Mouse (Mus musculus): ENCODE measurements at regions not wholly inside any gene's neighbourhood (a gene's known extent, or its start where the extent isn't known, plus 50 kb on each side); places are given as distances from the start of the nearest gene placed in this dataset.

- H3K4me3 ChIP-seq (replicated peaks; ENCODE audit: low read length), result no peak overlapping the region
Observed at GRCm38 (mm10) chr11:71410582-71410981, 180.0 kb upstream of the Nlrp1b start.

DNA sequence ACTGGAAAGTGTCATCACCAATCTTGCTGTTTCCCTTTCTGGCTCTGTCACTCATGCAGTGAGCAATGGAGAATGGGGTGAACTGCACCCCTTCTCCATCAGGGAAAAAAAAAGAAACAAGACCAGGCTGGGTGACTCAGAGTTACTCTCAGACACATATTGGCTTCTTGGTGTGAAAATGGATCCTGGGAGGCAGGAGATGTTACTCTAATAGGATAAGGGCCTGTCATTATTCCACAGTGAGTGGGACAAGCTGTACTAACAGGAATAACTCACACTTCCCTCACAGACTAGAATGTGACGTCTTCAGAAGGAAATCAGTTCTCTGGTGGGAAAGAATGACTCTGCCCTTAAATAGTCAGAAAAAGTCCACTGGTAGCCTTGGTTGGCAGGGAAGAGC is 181.4 kb upstream of the Nlrp1b start:
- Histone ChIP-seq H3K27me3 (ENCODE audit: control insufficient read depth, insufficient read depth, low read length) (no peaks in the 10 kb centered on the region), H3K4me2 (replicated peaks; ENCODE audit: low read depth, low read length, severe bottlenecking) (no peak overlapping the region), H3K4me3 (replicated peaks; ENCODE audit: low read length) (no peak overlapping the region), H3K9me3 (ENCODE audit: control insufficient read depth, low read length) (no peaks in the 10 kb centered on the region), H3K27ac (replicated peaks; ENCODE audit: low read depth, low read length) (no peak overlapping the region), H3K4me1 (ENCODE audit: control insufficient read depth, insufficient read depth, low read length) (no peaks in the 10 kb centered on the region), H3K36me3 (ENCODE audit: control insufficient read depth, insufficient read depth, low read length) (no peaks in the 10 kb centered on the region), H3K9ac (ENCODE audit: low read depth, low read length, severe bottlenecking) (no peak overlapping the region)
- ATAC-seq (ENCODE audit: low FRiP score, low read depth), result no peak
- DNase-seq (ENCODE audit: low spot score), result no peak
- no peak for TF ChIP-seq POLR2A (IDR thresholded peaks at IDR 0.05; ENCODE audit: borderline replicate concordance, extremely low read depth, insufficient read depth, insufficient read length)
- 85% methylated on average over 1 of the region's 1 CpGs for WGBS

More at GRCm38 (mm10) chr11:71410582-71410981, 180.0 kb upstream of the Nlrp1b start:
- no peak for TF ChIP-seq POLR2A (IDR thresholded peaks at IDR 0.05; ENCODE audit: borderline replicate concordance, extremely low read depth, insufficient read depth, insufficient read length)
- Histone ChIP-seq H3K4me2 (replicated peaks; ENCODE audit: low read depth, low read length, severe bottlenecking) (no peak overlapping the region), H3K27me3 (ENCODE audit: control insufficient read depth, insufficient read depth, low read length) (no peaks in the 10 kb centered on the region), H3K9ac (ENCODE audit: low read depth, low read length, severe bottlenecking) (no peak overlapping the region), H3K36me3 (ENCODE audit: control insufficient read depth, insufficient read depth, low read length) (no peaks in the 10 kb centered on the region), H3K9me3 (ENCODE audit: control insufficient read depth, low read length) (no peaks in the 10 kb centered on the region), H3K27ac (replicated peaks; ENCODE audit: low read depth, low read length) (no peak overlapping the region), H3K4me1 (ENCODE audit: control insufficient read depth, insufficient read depth, low read length) (no peaks in the 10 kb centered on the region)
- DNase-seq (ENCODE audit: low spot score) (no peak), ATAC-seq (ENCODE audit: low FRiP score, low read depth) (no peak)
- 84% methylated on average over 3 of the region's 3 CpGs for WGBS

DNA sequence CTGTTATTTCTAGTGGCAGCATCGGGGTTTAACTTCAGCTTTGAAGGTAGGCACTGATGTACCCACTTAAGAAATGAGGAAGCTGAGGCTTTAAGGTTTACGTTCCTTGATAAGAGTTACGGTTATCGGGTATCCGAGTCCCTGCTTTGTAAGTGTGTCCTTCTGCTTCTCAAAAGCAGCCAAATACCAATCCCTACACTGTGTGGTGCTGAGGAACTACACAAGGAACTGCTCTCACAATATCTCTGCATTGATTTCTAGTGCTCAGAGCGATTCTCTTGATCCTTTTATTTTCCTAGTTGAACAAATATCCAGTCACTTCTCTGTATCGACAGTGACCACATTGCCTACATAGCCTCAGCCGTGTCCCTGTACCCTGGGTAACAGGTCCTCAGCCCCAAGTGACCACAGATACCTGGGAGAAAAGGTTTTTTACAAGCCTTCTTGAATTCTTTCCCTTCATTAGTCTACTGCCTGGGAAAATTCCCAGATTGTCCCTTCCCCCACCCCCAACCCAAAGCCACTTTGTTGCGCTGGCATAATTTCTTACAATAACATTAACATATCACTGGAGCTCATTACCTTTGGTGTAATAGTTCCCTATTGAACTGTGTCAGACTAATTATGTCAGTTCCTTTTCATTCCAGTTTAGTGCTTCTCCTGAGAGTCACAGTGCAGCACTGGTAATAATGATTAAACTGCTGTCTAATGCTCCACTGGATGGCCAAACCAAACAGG is 184.0 kb upstream of the Nlrp1b start:
- Histone ChIP-seq H3K9me3 (ENCODE audit: control insufficient read depth, low read length) (no peaks in the 10 kb centered on the region), H3K4me2 (replicated peaks; ENCODE audit: low read depth, low read length, severe bottlenecking) (no peak overlapping the region), H3K27me3 (ENCODE audit: control insufficient read depth, insufficient read depth, low read length) (no peaks in the 10 kb centered on the region), H3K4me3 (replicated peaks; ENCODE audit: low read length) (no peak overlapping the region), H3K9ac (ENCODE audit: low read depth, low read length, severe bottlenecking) (no peak overlapping the region), H3K4me1 (ENCODE audit: control insufficient read depth, insufficient read depth, low read length) (no peaks in the 10 kb centered on the region), H3K36me3 (ENCODE audit: control insufficient read depth, insufficient read depth, low read length) (no peaks in the 10 kb centered on the region), H3K27ac (replicated peaks; ENCODE audit: low read depth, low read length) (no peak overlapping the region)
- ATAC-seq (ENCODE audit: low FRiP score, low read depth), result no peak
- WGBS, result 78% methylated on average over 9 of the region's 9 CpGs
- no peak for DNase-seq (ENCODE audit: low spot score)
- TF ChIP-seq POLR2A (IDR thresholded peaks at IDR 0.05; ENCODE audit: borderline replicate concordance, extremely low read depth, insufficient read depth, insufficient read length), result no peak

DNA sequence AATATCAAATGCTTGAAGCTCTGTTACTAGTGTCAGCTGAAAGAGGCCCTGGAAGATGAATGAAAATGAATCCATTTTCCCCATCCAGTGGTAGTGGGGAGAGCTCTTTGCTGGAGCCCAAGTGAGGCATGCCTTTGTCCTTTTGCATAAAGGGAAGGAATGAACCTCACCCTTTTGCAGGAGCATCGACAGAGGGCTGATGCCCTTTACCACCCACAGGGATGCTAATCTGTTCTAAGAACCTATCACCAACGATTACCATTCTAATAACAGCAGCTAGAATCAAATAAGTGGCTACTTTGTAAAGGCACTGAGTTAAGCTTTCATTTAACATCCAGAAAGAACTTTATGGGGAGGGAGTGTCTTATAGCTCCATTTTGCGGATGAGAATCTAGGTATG is 184.9 kb upstream of the Nlrp1b start:
- ATAC-seq (ENCODE audit: low FRiP score, low read depth), result no peak
- no peaks in the 10 kb centered on the region for H3K36me3 ChIP-seq (ENCODE audit: control insufficient read depth, insufficient read depth, low read length)
- H3K9ac ChIP-seq (ENCODE audit: low read depth, low read length, severe bottlenecking), result no peak overlapping the region
- no peak overlapping the region for H3K4me2 ChIP-seq (replicated peaks; ENCODE audit: low read depth, low read length, severe bottlenecking)
- WGBS, result 46% methylated on average over 3 of the region's 3 CpGs
- TF ChIP-seq POLR2A (IDR thresholded peaks at IDR 0.05; ENCODE audit: borderline replicate concordance, extremely low read depth, insufficient read depth, insufficient read length), result no peak
- H3K27me3 ChIP-seq (ENCODE audit: control insufficient read depth, insufficient read depth, low read length), result no peaks in the 10 kb centered on the region
- H3K27ac ChIP-seq (replicated peaks; ENCODE audit: low read depth, low read length), result no peak overlapping the region
- H3K4me3 ChIP-seq (replicated peaks; ENCODE audit: low read length), result no peak overlapping the region
- no peaks in the 10 kb centered on the region for H3K4me1 ChIP-seq (ENCODE audit: control insufficient read depth, insufficient read depth, low read length)
- DNase-seq (ENCODE audit: low spot score), result no peak
- H3K9me3 ChIP-seq (ENCODE audit: control insufficient read depth, low read length), result no peaks in the 10 kb centered on the region

- DNase-seq (ENCODE audit: low spot score), result no peak
- Histone ChIP-seq H3K4me1 (ENCODE audit: control insufficient read depth, insufficient read depth, low read length) (no peaks in the 10 kb centered on the region), H3K4me2 (replicated peaks; ENCODE audit: low read depth, low read length, severe bottlenecking) (no peak overlapping the region), H3K9ac (ENCODE audit: low read depth, low read length, severe bottlenecking) (no peak overlapping the region), H3K27ac (replicated peaks; ENCODE audit: low read depth, low read length) (no peak overlapping the region), H3K4me3 (replicated peaks; ENCODE audit: low read length) (no peak overlapping the region), H3K27me3 (ENCODE audit: control insufficient read depth, insufficient read depth, low read length) (no peaks in the 10 kb centered on the region), H3K9me3 (ENCODE audit: control insufficient read depth, low read length) (no peaks in the 10 kb centered on the region), H3K36me3 (ENCODE audit: control insufficient read depth, insufficient read depth, low read length) (no peaks in the 10 kb centered on the region)
- no peak for ATAC-seq (ENCODE audit: low FRiP score, low read depth)
- TF ChIP-seq POLR2A (IDR thresholded peaks at IDR 0.05; ENCODE audit: borderline replicate concordance, extremely low read depth, insufficient read depth, insufficient read length), result no peak
- 58% methylated on average over 2 of the region's 2 CpGs for WGBS
Observed at GRCm38 (mm10) chr11:71422291-71422840, 191.8 kb upstream of the Nlrp1b start.
